Mouse (Mus musculus) forelimb bud, embryonic 11.5 days (tissue): Measurements from ENCODE around the gene Kif26b.
A peak's percentile ranks its signal among the peaks of the same experiment; 100 is the strongest.

Source experiments
- DNase-seq: peaks from one replicate; pipeline ENCODE4 v3.0.0-alpha.2; 2012; ENCODE audit warnings: low read depth, low spot score

Kif26b gene

GRCm38 (mm10) chr1:178716411-178716810 is 187.5 kb downstream of the Kif26b start:
- no peak for DNase-seq

DNA sequence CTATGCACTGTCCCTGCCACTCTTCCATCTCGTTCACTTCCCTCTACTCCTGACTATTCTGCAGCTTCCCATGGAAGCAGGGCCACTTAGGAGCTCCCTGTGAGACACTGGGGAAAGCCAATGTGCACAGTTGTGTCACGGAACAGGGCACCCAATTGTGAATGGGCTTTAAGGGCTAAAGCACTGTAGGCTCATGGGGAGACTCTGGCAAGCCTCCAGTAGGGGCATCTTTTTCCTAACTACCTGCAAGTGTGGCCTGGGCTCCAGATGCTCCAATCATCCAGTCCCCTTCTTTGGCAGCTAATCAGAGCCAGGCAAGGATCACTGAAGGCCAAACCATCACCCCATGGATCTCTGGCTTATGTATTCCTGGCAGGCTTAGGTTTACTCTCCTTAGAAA is 191.9 kb downstream of the Kif26b start:
- no peak for DNase-seq

DNA sequence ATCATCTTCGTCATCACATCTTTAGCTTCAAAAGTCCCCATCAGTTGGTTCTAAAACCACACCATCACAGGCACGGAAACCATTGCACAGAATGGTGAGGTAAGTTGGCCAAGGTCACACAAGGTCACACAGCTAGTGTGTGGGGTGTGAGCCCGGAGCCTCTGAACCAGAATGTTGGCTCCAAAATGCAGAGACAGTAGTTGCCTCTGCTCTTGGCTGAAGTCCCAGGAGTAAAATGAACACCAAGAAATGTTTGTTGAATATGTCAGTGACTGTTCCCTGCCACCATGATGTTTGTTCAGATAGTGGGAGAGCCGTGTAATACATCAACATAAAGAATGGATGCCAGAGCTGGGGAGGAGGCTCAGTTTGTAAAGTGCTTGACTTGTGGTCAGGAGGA is 193.9 kb downstream of the Kif26b start:
- no peak for DNase-seq

- no peak for DNase-seq
These were observed 196.6 kb downstream of the Kif26b start for GRCm38 (mm10) chr1:178725536-178725935.

DNA sequence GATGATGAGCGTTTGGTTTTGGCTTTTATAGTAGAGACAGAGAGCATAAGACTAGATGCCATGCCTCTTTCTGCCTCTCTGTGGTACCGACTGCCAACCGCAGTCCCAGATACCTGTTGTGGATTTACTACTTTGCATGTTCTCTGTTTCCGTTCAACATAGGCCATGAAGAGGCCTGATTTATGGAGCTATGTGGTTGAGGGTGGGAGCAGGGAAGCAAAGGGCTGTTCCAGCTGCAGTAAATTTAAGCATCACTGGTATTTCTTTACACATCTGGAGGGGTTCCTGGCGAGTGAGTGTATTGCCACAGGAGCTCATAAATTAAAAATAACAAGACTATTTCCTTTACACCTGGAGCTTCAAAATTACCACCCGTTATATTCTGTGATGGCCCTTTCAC is 199.3 kb downstream of the Kif26b start:
- DNase-seq = peak; percentile 82

- no peak for DNase-seq
These were observed 201.3 kb downstream of the Kif26b start for GRCm38 (mm10) chr1:178730271-178730670.

- DNase-seq = peak; percentile 88
These were observed 204.1 kb downstream of the Kif26b start for GRCm38 (mm10) chr1:178733035-178733434.

- no peak for DNase-seq
These were observed 205.7 kb downstream of the Kif26b start for GRCm38 (mm10) chr1:178734576-178734975.

GRCm38 (mm10) chr1:178736931-178737330 is 208.0 kb downstream of the Kif26b start:
- no peak for DNase-seq

DNA sequence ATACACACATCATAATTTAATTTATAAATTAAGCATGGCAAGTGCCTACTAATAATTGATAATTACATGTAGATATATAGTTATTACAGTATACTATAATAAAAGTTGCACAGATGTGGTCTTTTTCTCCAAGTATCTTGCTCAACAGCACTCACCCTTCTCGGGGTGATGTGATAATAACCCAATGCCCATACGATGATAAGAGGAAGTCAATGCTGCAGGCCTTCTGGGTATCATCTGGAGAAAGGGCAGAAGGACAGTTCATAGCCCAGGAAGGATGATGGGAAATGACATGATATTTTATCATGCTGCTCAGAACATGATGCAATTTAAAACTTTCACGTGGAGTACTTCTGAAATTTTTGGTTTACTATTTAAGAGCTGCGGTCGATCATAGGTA is 214.9 kb downstream of the Kif26b start:
- no peak for DNase-seq

DNA sequence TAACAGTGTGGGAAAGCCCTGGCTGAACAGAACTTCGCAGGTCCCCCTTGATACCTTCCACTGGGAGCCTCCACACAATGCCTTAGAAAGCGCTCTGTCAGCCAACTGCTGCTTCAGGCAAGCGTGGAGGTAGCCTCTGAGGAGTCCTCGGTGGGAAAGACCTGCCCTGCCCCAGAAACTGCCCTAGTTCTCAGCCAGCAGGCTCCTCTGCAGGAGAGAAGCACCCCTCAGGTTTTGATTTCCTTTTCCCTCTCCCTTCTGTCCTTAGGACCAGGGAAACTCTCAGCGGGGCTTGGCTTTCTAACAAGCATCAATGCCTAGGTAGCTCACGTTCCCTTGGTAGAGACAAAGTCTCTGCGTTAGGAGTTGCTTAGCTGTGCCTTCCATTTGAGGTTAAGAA is 215.6 kb downstream of the Kif26b start:
- no peak for DNase-seq

GRCm38 (mm10) chr1:178744961-178745360 is 216.0 kb downstream of the Kif26b start:
- no peak for DNase-seq

- no peak for DNase-seq
These were observed 216.5 kb downstream of the Kif26b start for GRCm38 (mm10) chr1:178745471-178745870.

DNA sequence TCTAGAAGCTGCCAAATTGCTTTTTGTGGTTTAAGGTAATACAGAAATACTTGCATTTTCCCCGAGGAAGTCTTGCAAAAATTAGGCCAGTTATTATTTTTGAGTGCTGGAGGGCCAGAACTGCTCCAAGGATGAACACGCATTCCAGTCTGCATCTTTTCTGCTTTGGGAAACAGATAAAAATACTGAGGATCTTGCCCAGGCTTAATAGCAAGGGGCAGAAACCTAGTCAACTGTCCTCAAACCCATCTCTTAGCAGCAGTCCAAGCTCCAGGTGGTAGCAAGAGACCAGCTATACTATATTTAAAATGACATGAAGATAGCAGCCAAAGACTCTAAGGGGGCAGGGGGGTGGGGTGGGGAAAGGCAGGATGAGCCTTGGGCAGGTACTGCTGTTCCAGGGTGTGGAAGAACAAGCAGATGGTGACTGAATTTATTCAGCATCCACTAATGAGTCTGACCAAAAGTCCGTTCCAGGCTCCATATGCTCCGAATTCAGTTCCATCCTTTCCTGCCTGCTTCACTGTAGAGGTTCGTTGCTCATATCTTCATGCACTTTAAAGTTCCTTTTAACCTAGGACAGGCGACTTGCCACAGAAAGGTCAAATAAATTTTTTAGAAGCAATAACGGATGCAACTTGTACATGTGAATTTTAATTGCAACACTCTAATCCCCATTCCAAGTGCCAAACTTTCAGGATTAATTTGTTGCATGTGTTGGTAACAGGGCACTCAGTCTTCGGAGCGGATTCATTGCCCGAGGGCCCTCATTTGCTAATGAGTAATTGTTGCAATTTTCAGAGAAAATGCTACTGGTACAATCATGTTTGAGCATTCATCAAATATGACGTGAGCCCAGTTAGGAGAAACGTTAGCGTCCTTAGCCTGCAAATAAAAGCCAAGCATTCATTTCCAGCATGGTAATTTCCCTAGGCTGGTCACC is 218.6 kb downstream of the Kif26b start:
- peak; percentile 54 for DNase-seq

GRCm38 (mm10) chr1:178748222-178748600 is 219.3 kb downstream of the Kif26b start:
- DNase-seq = no peak

GRCm38 (mm10) chr1:178748617-178749016 is 219.7 kb downstream of the Kif26b start:
- no peak for DNase-seq

- DNase-seq = no peak
These were observed 220.9 kb downstream of the Kif26b start for GRCm38 (mm10) chr1:178749786-178750185.

DNA sequence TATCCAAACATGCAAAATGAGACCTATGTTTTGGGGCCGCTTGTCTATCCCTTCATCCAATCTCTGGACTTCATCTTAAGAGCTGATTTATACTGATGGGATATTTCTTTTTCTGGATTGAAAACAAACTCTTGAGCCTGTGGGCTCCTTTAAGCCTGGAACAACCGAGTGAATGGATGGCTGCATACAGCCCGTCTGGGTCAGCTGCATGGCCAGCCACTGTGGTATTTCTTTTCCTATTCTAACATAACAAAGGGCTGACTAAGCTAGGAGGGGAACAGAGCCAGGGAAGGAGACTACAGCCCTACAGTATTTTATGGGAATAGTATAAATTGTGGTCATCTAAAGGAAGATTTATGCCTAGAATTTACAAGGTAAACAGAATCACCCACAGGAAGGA is 229.5 kb downstream of the Kif26b start:
- no peak for DNase-seq

- no peak for DNase-seq
These were observed 233.3 kb downstream of the Kif26b start for GRCm38 (mm10) chr1:178762125-178762741.

GRCm38 (mm10) chr1:178764914-178765313 is 236.0 kb downstream of the Kif26b start:
- no peak for DNase-seq

DNA sequence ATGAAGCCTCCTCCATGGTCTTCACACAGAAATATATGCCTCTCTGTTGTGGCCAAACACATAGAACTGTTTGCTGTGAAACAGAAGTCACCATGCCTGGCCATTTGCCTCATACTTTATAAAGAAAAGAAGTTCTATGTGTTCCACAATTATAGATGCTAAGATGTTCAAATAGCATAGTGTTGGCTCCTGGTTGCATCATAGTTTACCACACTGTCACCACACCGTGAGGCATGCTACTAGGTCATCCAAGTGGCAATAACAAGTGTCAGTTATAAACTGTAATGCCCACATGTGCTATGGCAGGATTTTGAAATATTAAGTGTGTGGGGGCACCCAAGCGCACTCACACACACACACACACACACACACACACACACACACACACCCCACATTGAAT is 236.7 kb downstream of the Kif26b start:
- no peak for DNase-seq

- no peak for DNase-seq
These were observed 240.1 kb downstream of the Kif26b start for GRCm38 (mm10) chr1:178768976-178769375.

DNA sequence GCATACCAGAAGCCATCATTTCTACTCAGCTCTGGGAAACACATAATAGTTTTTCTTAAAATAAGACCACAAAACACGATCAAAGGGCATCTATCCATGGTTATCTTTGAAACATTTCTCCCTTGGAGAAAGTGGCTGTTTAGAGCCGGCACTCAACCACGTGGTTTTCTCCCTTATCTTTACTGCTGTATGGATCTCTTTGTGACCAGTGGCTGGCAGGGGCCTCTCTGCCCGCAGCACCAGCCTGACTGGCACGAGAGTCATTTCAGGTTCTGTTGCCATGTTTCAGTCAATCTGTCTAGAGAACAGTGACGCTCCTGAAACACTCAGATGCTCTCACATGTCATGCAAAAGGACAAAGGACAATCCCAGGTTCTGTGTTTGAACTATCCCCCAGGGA is 241.1 kb downstream of the Kif26b start:
- no peak for DNase-seq
